Comparison of ENCODE assay signal across 21 mouse cellular contexts in genomic region chr10:59520701-59521100, GRCm38 (mm10).
DNase-seq lines count a peak whose midpoint lies in the region; TF ChIP-seq lines count a peak whose summit lies in the region.
"Had no signal": no experiment of that assay in that cellular context is flagged by ENCODE, and none has a peak within 500 bp of the region (broad histone marks: within the 10 kb centered on the region; RNA-seq: fewer than 3 reads in every experiment).

No protein-coding gene starts in this region.

- H3K27ac ChIP-seq in heart, embryonic 10.5 days, result no peak overlapping the region
- no peak overlapping the region for H3K27ac ChIP-seq in layer of hippocampus, adult 2 months
- H3K27ac ChIP-seq: forebrain, embryonic 12.5 days; heart, embryonic 15.5 days; liver, embryonic 15.5 days; neural tube, embryonic 15.5 days had no signal

- DNase-seq in heart, embryonic 10.5 days (ENCODE audit: low spot score), result peak; percentile 5
- no peak for DNase-seq in heart, adult 9 months (ENCODE audit: low spot score in 2 of 2)
- DNase-seq in brain, adult 2 months (ENCODE audit: low read depth, low spot score), result peak; percentile 68
- DNase-seq in cerebellum, adult 8-10 months, result peak; percentile 40
- DNase-seq in kidney, adult 9 months, result peak; percentile 89
- DNase-seq in neural tube, embryonic 10.5 days (ENCODE audit: extremely low spot score, low spot score), result no peak
- no peak for DNase-seq in layer of hippocampus, adult 2 months (ENCODE audit: low spot score in 2 of 2)
- no peak for DNase-seq in B cell, adult 2 months
- DNase-seq: adrenal gland, postnatal 14 days; heart, adult 18-20 months; layer of hippocampus, adult 9-11 months; midbrain, embryonic 14.5 days; right cerebral cortex, postnatal 25 days; thymus, postnatal 36 days had no signal

- 96% methylated on average over 2 of the region's 2 CpGs for WGBS in heart, embryonic 10.5 days

- no peaks in the 10 kb centered on the region for H3K36me3 ChIP-seq in heart, embryonic 10.5 days
- H3K36me3 ChIP-seq: forebrain, embryonic 12.5 days; heart, embryonic 15.5 days; limb, embryonic 13.5 days; liver, embryonic 15.5 days; neural tube, embryonic 15.5 days had no signal

- no peaks in the 10 kb centered on the region for H3K9me3 ChIP-seq in heart, embryonic 10.5 days
- H3K9me3 ChIP-seq: forebrain, embryonic 12.5 days; heart, embryonic 15.5 days; limb, embryonic 13.5 days; liver, embryonic 15.5 days; neural tube, embryonic 15.5 days had no signal

- H3K4me1 ChIP-seq in heart, embryonic 10.5 days, result peaks cover 25% of the 10 kb centered on the region
- H3K4me1 ChIP-seq: liver, embryonic 15.5 days; neural tube, embryonic 15.5 days had no signal

- no peak overlapping the region for H3K4me3 ChIP-seq in heart, embryonic 10.5 days
- H3K4me3 ChIP-seq in layer of hippocampus, adult 2 months, result no peak overlapping the region
- H3K4me3 ChIP-seq: forebrain, embryonic 12.5 days; heart, embryonic 15.5 days; limb, embryonic 13.5 days; liver, embryonic 15.5 days; myocyte; neural tube, embryonic 15.5 days had no signal

- no peak for TF ChIP-seq CTCF in layer of hippocampus, adult 2 months (conservative IDR thresholded peaks at IDR 0.05)

- H3K27me3 ChIP-seq in heart, embryonic 10.5 days (ENCODE audit: insufficient read depth, poor library complexity, severe bottlenecking), result no peaks in the 10 kb centered on the region
- H3K27me3 ChIP-seq: CH12.LX; forebrain, embryonic 12.5 days; heart, embryonic 15.5 days; limb, embryonic 13.5 days; liver, embryonic 15.5 days; neural tube, embryonic 15.5 days had no signal

Comparison
In these comparisons a context has a peak if more than half of its experiments do, and no peak if none do; other contexts are left out.
1. DNase-seq: peak in heart, embryonic 10.5 days (single experiment), brain, adult 2 months (single experiment), cerebellum, adult 8-10 months (single experiment) and kidney, adult 9 months (single experiment); none in heart, adult 9 months (0 of 2), neural tube, embryonic 10.5 days (single experiment), layer of hippocampus, adult 2 months (0 of 2) and B cell, adult 2 months (0 of 2).